Mouse (Mus musculus) limb, embryonic 11.5 days (tissue): ENCODE measurements around the gene Gast. TPM values are rescaled to one million over a fixed set of nuclear protein-coding genes. Genes with fewer than 3 reads are reported as not detected.
"Not testable (repeated sequence)": the region's sequence is repeated elsewhere in the genome, so short reads cannot be mapped to it uniquely, and the experiment has no call there.

Source experiments
- ATAC-seq: fragments of 200-750 bp; cut with Nextera tagmentation; 2 replicates; pipeline ENCODE4 v1.8.0; 2017; ENCODE audit warnings: low read depth; ENCODE audit not compliant: insufficient number of reproducible peaks, low FRiP score, low TSS enrichment
- DNase-seq: peaks from one replicate; pipeline ENCODE4 v3.0.0-alpha.2; 2015; ENCODE audit warnings: low spot score
- H3K27ac ChIP-seq: fragments of 300-500 bp; sonication (generic); replicated peaks from 2 replicates; pipeline ENCODE4 v1.5.1; 2014; ENCODE audit warnings: low read depth, mild to moderate bottlenecking, low read length
- H3K27me3 ChIP-seq: fragments of 300-500 bp; sonication (generic); 2 replicates; pipeline ENCODE4 v1.6.1; 2014; ENCODE audit warnings: mild to moderate bottlenecking, low read length, mixed read lengths; ENCODE audit not compliant: control insufficient read depth, insufficient read depth
- H3K36me3 ChIP-seq: fragments of 300-500 bp; sonication (generic); 2 replicates; pipeline ENCODE4 v1.6.1; 2014; ENCODE audit warnings: mild to moderate bottlenecking, low read length, moderate library complexity, mixed read lengths; ENCODE audit not compliant: control insufficient read depth, insufficient read depth
- H3K4me1 ChIP-seq: fragments of 300-500 bp; sonication (generic); 2 replicates; pipeline ENCODE4 v1.6.1; 2014; ENCODE audit warnings: low read length, mixed read lengths; ENCODE audit not compliant: control insufficient read depth, insufficient read depth
- H3K4me2 ChIP-seq: fragments of 300-500 bp; sonication (generic); 2 replicates; pipeline ENCODE4 v1.6.1; 2014; ENCODE audit warnings: low read depth, mild to moderate bottlenecking, moderate library complexity; ENCODE audit not compliant: severe bottlenecking
- H3K4me3 ChIP-seq: fragments of 300-500 bp; sonication (generic); 2 replicates; pipeline ENCODE4 v1.5.1; 2014; ENCODE audit warnings: low read depth, low read length
- H3K9ac ChIP-seq: fragments of 300-500 bp; sonication (generic); 2 replicates; pipeline ENCODE4 v1.6.1; 2014; ENCODE audit warnings: mild to moderate bottlenecking, low read length
- H3K9me3 ChIP-seq: fragments of 300-500 bp; sonication (generic); 2 replicates; pipeline ENCODE4 v1.6.1; 2016; ENCODE audit warnings: low read length; ENCODE audit not compliant: control insufficient read depth
- WGBS: fragments of 180-500 bp; shearing (Covaris S2); extraction: QIAGEN DNeasy Blood & Tissue Kit; methylation state at CpG from one replicate; pipeline ENCODE4 v1.1.7; 2014; 5-methylcytosine and 5-hydroxymethylcytosine counted together
- polyA plus RNA-seq: library from polyadenylated mRNA; unstranded; fragments of >200 nt; fragmentation: Nextera tagmentation; extraction: Ambion mirVana; gene quantifications from 2 replicates; pipeline ENCODE4 v1.2.1, GENCODE M21; 2014

Gene Gast
- polyA plus RNA-seq, 1 experiment from 2014 or later, result not detected

GRCm38 (mm10) chr11:100322591-100323258 lies 11.5 kb upstream of the Gast start:
- WGBS, result 65% methylated on average over 3 of the region's 3 CpGs
- Histone ChIP-seq H3K9ac (no peak overlapping the region), H3K4me1 (no peaks in the 10 kb centered on the region), H3K4me3 (no peak overlapping the region), H3K4me2 (no peak overlapping the region), H3K27ac (no peak overlapping the region), H3K9me3 (no peaks in the 10 kb centered on the region), H3K27me3 (no peaks in the 10 kb centered on the region), H3K36me3 (peaks cover 15% of the 10 kb centered on the region; the same call in 1 of the 2 replicates)
- ATAC-seq, result no peak
- DNase-seq, result no peak

DNA sequence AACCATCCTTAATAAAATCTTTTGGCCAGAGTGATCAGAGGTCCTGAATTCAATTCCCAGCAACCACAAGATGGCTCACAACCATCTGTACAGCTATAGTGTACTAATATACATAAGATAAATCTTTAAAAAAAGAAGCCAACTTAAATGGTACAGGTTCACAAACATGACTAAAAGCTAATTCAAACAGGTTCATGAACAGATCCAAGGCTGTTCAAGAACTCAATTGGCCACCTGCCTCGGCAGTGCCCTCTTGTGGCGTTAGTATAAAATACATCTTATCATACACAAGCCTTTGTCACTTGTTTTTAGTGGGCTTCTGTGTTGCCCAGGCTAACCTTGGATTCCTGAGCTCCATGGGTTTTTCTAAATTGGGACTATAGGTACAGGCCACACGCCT lies 10.6 kb upstream of the Gast start:
- WGBS, result 18% methylated on average over 3 of the region's 3 CpGs
- ATAC-seq, result no peak
- DNase-seq, result peak; percentile 75
- H3K4me1 ChIP-seq, result no peaks in the 10 kb centered on the region
- H3K27ac ChIP-seq, result no peak overlapping the region
- no peaks in the 10 kb centered on the region for H3K9me3 ChIP-seq
- H3K36me3 ChIP-seq, result peaks cover 15% of the 10 kb centered on the region; the same call in 1 of the 2 replicates
- no peak overlapping the region for H3K4me3 ChIP-seq
- no peak overlapping the region for H3K4me2 ChIP-seq
- H3K9ac ChIP-seq, result no peak overlapping the region
- no peaks in the 10 kb centered on the region for H3K27me3 ChIP-seq

DNA sequence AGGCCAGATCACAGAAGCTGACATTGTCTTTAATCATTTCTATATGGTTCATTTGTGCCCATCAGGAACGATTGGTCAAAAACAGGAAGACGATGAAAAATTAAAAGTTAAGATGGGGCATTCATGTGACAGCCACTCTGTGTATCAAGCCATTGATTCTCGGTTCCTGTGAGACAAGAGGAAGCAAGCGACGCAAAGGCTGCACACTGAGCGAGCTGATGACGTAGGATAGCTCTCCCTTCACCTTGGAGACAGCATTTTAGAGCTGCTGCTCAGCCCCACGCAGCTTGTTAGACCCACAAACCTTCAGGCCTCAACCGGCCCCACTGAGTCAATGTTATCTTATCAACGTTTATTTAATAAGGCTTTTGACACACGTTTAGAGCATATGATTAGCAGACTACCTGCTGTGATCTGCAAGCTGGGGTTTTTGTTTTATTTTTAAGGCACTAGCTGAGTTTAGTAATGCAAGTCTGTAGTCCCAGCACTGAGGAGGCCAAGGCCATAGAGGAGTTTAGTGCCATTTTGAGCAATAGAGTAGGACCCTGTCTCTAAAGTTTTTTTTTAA lies 9.1 kb upstream of the Gast start:
- Histone ChIP-seq H3K9me3 (no peaks in the 10 kb centered on the region), H3K4me1 (no peaks in the 10 kb centered on the region), H3K36me3 (peaks cover 15% of the 10 kb centered on the region; the same call in 1 of the 2 replicates), H3K27ac (no peak overlapping the region), H3K27me3 (no peaks in the 10 kb centered on the region), H3K4me2 (no peak overlapping the region), H3K4me3 (no peak overlapping the region), H3K9ac (no peak overlapping the region)
- ATAC-seq (no peak), DNase-seq (no peak)
- 85% methylated on average over 11 of the region's 11 CpGs for WGBS

GRCm38 (mm10) chr11:100327316-100327715 lies 6.9 kb upstream of the Gast start:
- 80% methylated on average over 11 of the region's 11 CpGs for WGBS
- H3K4me1 ChIP-seq, result no peaks in the 10 kb centered on the region
- H3K4me3 ChIP-seq, result no peak overlapping the region
- H3K9ac ChIP-seq, result no peak overlapping the region
- H3K9me3 ChIP-seq, result no peaks in the 10 kb centered on the region
- ATAC-seq (no peak), DNase-seq (no peak)
- 0 out of 2 replicates have a peak, but pooled peaks cover 2% of the 10 kb centered on the region for H3K36me3 ChIP-seq
- no peaks in the 10 kb centered on the region for H3K27me3 ChIP-seq
- H3K27ac ChIP-seq, result no peak overlapping the region
- no peak overlapping the region for H3K4me2 ChIP-seq

GRCm38 (mm10) chr11:100327761-100328160 lies 6.4 kb upstream of the Gast start:
- no peaks in the 10 kb centered on the region for H3K36me3 ChIP-seq
- no peak overlapping the region for H3K27ac ChIP-seq
- ATAC-seq (no peak), DNase-seq (no peak)
- H3K4me1 ChIP-seq, result 0 out of 2 replicates have a peak, but pooled peaks cover 2% of the 10 kb centered on the region
- no peaks in the 10 kb centered on the region for H3K9me3 ChIP-seq
- no peak overlapping the region for H3K9ac ChIP-seq
- H3K4me2 ChIP-seq, result no peak overlapping the region
- H3K4me3 ChIP-seq, result no peak overlapping the region
- WGBS, result 84% methylated on average over 6 of the region's 6 CpGs
- H3K27me3 ChIP-seq, result no peaks in the 10 kb centered on the region

DNA sequence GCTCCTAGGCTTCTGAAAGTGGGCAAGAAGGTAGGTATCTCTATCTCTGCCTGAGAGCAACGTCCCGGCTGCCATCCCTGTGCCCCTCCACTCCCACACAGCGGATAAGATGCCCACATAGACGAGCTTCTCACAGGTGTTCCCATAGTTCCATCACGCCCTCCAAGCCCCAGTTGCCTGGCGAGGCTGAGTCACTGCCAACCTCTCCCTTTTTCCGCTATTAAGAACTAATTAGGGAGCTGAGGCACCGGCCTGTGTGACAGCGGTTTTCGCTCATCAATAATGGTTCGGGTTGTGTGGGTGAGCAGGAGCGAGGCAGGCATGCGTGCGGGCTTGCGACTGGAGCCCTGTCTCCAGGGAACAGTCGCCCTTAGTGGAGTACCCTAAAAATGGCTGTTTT lies 4.0 kb upstream of the Gast start:
- WGBS, result 56% methylated on average over 16 of the region's 16 CpGs
- H3K4me3 ChIP-seq, result no peak overlapping the region
- no peak overlapping the region for H3K9ac ChIP-seq

DNA sequence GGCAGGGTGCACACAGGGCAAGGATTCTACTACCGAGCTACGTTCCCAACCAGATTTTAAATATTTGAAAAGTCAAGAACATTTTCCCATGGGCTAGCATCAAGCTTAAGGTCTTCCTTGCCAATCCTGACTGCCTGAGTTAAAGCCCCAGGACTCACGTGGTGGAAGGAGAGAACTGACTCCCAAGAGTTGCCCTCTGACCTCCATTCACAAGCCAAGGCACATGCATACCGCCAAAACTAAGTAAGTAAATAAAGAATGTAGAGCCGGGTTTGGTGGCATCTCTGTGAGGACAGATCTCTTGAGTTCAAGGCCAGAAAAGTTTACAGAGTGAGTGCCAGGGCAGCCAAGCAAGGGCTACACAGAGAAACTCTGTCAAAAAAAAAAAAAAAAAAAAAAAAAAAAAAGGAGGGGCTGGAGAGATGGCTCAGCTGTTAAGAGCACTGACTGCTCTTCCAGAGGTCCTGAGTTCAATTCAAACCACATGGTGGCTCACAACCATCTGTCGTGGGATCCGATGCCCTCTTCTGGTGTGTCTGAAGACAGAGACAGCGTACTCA lies 3.3 kb upstream of the Gast start:
- not testable (repeated sequence) for H3K4me2 ChIP-seq, H3K36me3 ChIP-seq, ATAC-seq, H3K4me1 ChIP-seq, H3K27ac ChIP-seq, H3K4me3 ChIP-seq, H3K9ac ChIP-seq, H3K27me3 ChIP-seq, H3K9me3 ChIP-seq, DNase-seq
- 63% methylated on average over 8 of the region's 8 CpGs for WGBS

More for the DNA sequence above, 4.0 kb upstream of the Gast start:
- 0 out of 2 replicates have a peak, but pooled peaks cover 4% of the 10 kb centered on the region for H3K4me1 ChIP-seq
- DNase-seq (no peak), ATAC-seq (no peak)
- H3K9me3 ChIP-seq, result no peaks in the 10 kb centered on the region
- H3K27me3 ChIP-seq, result no peaks in the 10 kb centered on the region
- no peak overlapping the region for H3K4me2 ChIP-seq
- no peaks in the 10 kb centered on the region for H3K36me3 ChIP-seq
- no peak overlapping the region for H3K27ac ChIP-seq

- 65% methylated on average over 9 of the region's 9 CpGs for WGBS
- Histone ChIP-seq H3K27ac (no peak overlapping the region), H3K36me3 (no peaks in the 10 kb centered on the region), H3K4me1 (0 out of 2 replicates have a peak, but pooled peaks cover 8% of the 10 kb centered on the region), H3K4me3 (no peak overlapping the region), H3K9me3 (no peaks in the 10 kb centered on the region), H3K9ac (no peak overlapping the region), H3K27me3 (no peaks in the 10 kb centered on the region), H3K4me2 (no peak overlapping the region)
- ATAC-seq, result no peak
- no peak for DNase-seq
These were observed 1.3 kb upstream of the Gast start for GRCm38 (mm10) chr11:100332766-100333515.
